Mouse (Mus musculus): ENCODE data around the gene Dbf4.

Gene Dbf4

DNA sequence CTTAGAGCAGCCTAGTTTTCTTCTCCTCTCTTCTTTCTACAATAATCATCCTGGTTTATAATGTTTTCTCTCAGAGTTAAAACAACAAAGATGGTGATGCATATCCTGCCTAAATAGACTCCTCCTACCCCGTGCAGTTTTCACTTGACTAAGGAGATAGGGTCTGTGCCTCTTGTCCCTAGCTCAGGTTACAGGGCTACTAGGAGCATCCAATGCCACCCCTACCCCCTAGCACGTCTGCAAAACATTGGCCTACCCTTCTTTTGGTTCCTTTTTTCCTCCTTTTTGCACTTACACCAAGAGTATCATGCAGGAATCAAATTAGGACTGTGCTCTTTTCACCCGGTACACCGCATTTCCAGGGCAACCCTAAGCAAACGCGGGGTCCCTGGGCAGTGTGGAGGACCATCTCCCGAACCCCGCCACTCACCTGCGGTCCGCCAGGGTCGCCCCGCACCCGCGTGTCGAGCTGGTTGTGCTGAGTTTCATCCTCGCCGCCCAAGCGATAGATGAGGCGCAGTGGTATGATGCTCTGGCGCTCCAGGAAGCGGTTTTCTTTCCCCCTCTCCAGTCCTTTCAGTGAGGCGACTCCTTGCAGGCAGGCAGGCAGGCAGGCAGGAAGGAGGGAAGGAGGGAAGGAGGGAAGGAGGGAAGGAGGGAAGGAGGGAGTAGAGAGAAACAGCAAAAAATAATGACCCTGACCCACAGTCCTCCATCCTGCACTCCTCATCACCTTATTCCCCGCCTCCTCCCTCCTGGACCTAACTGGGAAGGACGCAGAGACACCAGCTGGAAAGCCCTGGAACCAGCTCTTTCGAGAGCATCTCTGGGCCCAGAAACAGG is 55.5 kb downstream of the Dbf4 start:
- peak; percentile 40 for DNase-seq (ENCODE audit: low spot score)

DNA sequence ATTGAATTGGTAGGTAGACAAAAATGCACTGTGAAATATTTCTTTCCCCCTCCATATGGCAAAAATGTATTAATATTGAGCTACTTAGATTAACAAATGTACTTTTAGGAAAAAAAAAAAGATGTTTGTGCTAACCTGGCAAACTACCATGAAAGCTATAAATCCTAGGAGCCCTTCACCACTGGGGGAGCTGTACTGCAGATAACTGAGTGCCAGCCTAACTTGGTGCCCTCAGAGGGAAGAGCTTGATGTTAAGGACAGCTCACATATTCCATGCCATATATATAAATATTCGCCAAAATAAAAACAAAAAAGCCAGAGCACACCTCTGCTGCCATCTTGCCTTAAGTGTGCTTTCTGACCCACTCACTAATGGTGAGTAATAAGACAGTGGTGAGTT is 60.2 kb downstream of the Dbf4 start:
- DNase-seq (ENCODE audit: low spot score): no peak

DNA sequence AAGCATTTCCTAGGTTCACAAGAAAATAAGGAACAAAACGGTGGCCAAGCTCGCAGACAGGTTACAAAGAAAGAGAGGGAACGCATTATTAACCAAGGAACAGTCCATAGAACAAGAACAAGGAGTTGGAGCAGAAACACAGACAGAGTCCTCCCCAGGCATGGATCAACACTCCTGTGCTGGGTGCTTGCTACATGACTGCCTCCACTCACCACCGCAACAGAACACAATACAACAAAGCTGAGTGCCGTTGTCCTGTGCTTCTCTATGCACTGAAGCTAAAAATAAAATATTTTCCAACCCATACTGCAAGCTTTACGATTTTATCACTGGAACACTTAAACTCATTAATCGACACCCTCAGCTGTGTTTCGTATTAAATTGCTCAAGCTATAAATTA is 64.8 kb downstream of the Dbf4 start:
- DNase-seq (ENCODE audit: low spot score): no peak

DNA sequence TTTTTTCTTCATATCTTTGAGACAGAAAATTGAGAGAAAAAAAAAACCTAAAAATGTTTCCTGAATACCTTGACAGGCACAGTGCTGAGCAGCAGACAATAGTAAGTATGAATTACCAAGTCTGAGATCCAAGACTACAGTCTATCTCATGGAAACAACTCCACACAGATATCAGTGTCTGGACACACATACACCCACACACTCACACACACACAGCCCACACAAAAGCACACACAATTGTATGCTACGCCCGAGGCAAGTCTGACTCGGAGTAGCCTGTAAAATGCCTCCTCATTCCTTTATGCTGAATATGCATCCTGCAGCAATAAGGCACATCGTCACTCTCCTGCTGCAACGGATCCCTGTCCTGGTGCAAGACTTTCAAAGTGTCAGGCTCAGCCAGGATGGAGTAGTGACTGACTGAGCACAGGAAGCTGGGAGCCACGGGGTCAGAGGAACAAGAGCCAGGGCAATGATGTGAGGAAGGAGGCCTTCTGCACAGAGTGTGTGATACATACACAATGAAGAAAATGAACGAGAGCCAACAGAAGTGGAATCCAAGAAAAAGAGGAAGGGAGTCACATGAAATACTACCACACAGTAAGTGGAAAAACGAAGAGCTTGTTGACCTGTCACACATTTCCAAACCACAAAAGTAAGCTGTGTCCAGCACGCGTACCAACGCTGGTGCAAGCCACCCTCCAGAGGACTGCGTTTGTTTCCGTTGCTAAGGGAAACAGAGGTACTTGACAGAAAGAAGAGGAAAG is 65.4 kb downstream of the Dbf4 start:
- DNase-seq (ENCODE audit: low spot score): peak; percentile 22

DNA sequence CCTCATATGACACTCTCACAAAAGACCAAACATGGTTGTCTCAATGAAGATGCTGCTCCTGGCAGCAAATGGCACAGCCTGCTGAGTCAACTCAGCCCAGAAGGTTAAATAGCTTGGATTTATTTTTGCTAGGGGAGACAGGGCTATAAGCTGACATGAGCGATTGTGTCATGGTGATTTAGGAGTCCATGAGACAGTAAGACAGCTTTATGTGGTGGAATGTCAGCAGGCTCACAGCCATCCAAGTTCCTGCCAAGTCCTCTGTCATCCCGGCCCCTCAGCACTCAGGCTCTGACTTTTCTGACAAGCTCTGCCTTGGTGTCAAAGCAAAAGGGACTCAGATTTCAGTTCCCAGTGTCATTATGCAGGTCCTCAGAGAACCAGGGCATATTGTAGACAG is 66.2 kb downstream of the Dbf4 start:
- peak; percentile 40 for DNase-seq (ENCODE audit: low spot score)

DNA sequence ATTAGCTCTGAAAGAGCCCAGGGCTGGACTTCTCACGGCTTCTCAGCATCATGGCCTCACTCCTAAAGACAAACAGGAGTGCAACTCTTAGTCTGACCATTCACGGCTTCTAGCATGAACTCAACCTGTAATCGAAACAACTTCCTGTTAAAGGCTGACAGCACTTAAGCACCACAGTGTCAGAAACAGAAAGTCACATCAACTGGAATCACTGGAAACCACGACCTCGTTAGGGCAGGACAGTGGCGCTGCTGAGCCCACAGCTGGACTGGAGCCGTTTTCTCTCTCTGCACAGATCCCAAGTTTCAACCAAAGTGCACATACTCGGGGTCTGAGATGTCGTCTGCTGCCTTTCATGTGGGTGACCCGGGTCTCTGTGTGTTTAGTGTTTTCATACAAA is 73.0 kb downstream of the Dbf4 start:
- DNase-seq (ENCODE audit: low spot score): no peak

Data from embryo, embryonic 10 days (tissue).